Mouse (Mus musculus) MEL (cell line): ENCODE data around the gene Pdgfra. TPM values are rescaled to one million over a fixed set of nuclear protein-coding genes. Genes with fewer than 3 reads are reported as not detected.

Source experiments
- DNase-seq: peaks from one replicate; pipeline ENCODE4 v3.0.0; 2011; ENCODE audit warnings: low read depth, low spot score
- H3K27ac ChIP-seq: 2 replicates; pipeline ENCODE4 v1.5.1; 2012; ENCODE audit warnings: low read depth, mild to moderate bottlenecking, control low read depth, low read length, moderate library complexity; ENCODE audit not compliant: control insufficient read depth
- H3K27me3 ChIP-seq, 2 experiments: fragments of 150-350 bp in 1 of 2; sonication (generic) in 1 of 2; 2 replicates each; pipeline ENCODE4 v1.6.1; 2012; ENCODE audit warnings: low read length in 2 of 2, mild to moderate bottlenecking in 2 of 2, improper control_type of control experiment in 1 of 2, moderate library complexity in 1 of 2; ENCODE audit not compliant: insufficient read depth in 2 of 2, control insufficient read depth in 1 of 2
- H3K36me3 ChIP-seq, 2 experiments: 2 replicates each; pipeline ENCODE4 v1.6.1; 2012 to 2014; ENCODE audit warnings: low read length in 2 of 2, improper control_type of control experiment in 1 of 2, inconsistent platforms in 1 of 2, mild to moderate bottlenecking in 1 of 2; ENCODE audit not compliant: insufficient read depth in 2 of 2, control insufficient read depth in 1 of 2
- H3K4me1 ChIP-seq, 2 experiments: fragments of 150-350 bp in 1 of 2; sonication (generic) in 1 of 2; 2 replicates each; pipeline ENCODE4 v1.6.1; 2012; ENCODE audit warnings: low read length in 2 of 2, improper control_type of control experiment in 1 of 2, mild to moderate bottlenecking in 1 of 2; ENCODE audit not compliant: insufficient read depth in 2 of 2, control insufficient read depth in 1 of 2
- H3K4me3 ChIP-seq, 2 experiments: fragments of 150-350 bp in 1 of 2; sonication (generic) in 1 of 2; 2 replicates each; pipeline ENCODE4 v1.5.1; 2012; ENCODE audit warnings: low read depth in 2 of 2, low read length in 2 of 2, mild to moderate bottlenecking in 2 of 2, moderate library complexity in 2 of 2, control low read depth in 1 of 2, improper control_type of control experiment in 1 of 2; ENCODE audit not compliant: control insufficient read depth in 1 of 2, insufficient read depth in 1 of 2
- H3K79me2 ChIP-seq: 2 replicates; pipeline ENCODE4 v1.6.1; 2012; ENCODE audit warnings: mild to moderate bottlenecking, low read length, moderate library complexity; ENCODE audit not compliant: control insufficient read depth, poor library complexity, insufficient read depth
- H3K9ac ChIP-seq: 2 replicates; pipeline ENCODE4 v1.6.1; 2012; ENCODE audit warnings: low read depth, mild to moderate bottlenecking, control low read depth, low read length, moderate library complexity; ENCODE audit not compliant: control insufficient read depth, poor library complexity, severe bottlenecking
- H3K9me3 ChIP-seq: fragments of 150-350 bp; sonication (generic); replicated peaks from 2 replicates; pipeline ENCODE4 v1.6.1; 2012; ENCODE audit warnings: mild to moderate bottlenecking, low read length, improper control_type of control experiment, moderate library complexity; ENCODE audit not compliant: insufficient read depth
- CHD1 ChIP-seq: IDR thresholded peaks from 2 replicates; pipeline ENCODE4 v1.6.1; 2012; ENCODE audit warnings: low read depth, mild to moderate bottlenecking, inconsistent platforms, low read length, improper control_type of control experiment
- CHD2 ChIP-seq: IDR thresholded peaks from 2 replicates; pipeline ENCODE4 v1.6.1; 2011; ENCODE audit warnings: low read length, improper control_type of control experiment
- CTCF ChIP-seq, 3 experiments: IDR thresholded peaks in 2 of 3; conservative IDR thresholded peaks in 1 of 3; 2 replicates each; pipeline ENCODE4 v1.5.1; 2011 to 2012; ENCODE audit warnings: low read length in 3 of 3, low read depth in 2 of 3, mild to moderate bottlenecking in 2 of 3, improper control_type of control experiment in 1 of 3, inconsistent platforms in 1 of 3, mixed read lengths in 1 of 3, moderate library complexity in 1 of 3; ENCODE audit not compliant: control insufficient read depth in 1 of 3, insufficient read depth in 1 of 3, poor library complexity in 1 of 3, severe bottlenecking in 1 of 3
- EP300 ChIP-seq, 2 experiments: IDR thresholded peaks; 2 replicates each; pipeline ENCODE4 v1.6.1; 2011; ENCODE audit warnings: improper control_type of control experiment in 2 of 2, low read length in 2 of 2, low read depth in 1 of 2, mild to moderate bottlenecking in 1 of 2
- ETS1 ChIP-seq: IDR thresholded peaks from 2 replicates; pipeline ENCODE4 v1.6.1; 2012; ENCODE audit warnings: low read depth, mild to moderate bottlenecking, inconsistent platforms, low read length, improper control_type of control experiment, moderate library complexity
- GATA1 ChIP-seq: IDR thresholded peaks from 2 replicates; pipeline ENCODE4 v1.6.1; 2011; ENCODE audit warnings: low read depth, low read length, improper control_type of control experiment
- KAT2A ChIP-seq: conservative IDR thresholded peaks from 2 replicates; pipeline ENCODE4 v1.6.1; 2012; ENCODE audit warnings: low read depth, low read length, improper control_type of control experiment, inconsistent platforms
- MAFK ChIP-seq: IDR thresholded peaks from 2 replicates; pipeline ENCODE4 v1.6.1; 2011; ENCODE audit warnings: low read depth, mild to moderate bottlenecking, low read length, improper control_type of control experiment, borderline replicate concordance
- MAX ChIP-seq: IDR thresholded peaks from 2 replicates; pipeline ENCODE4 v1.6.1; 2011; ENCODE audit warnings: low read length, improper control_type of control experiment
- MEF2A ChIP-seq: IDR thresholded peaks from 2 replicates; pipeline ENCODE4 v1.6.1; 2014; ENCODE audit warnings: low read depth, mild to moderate bottlenecking, inconsistent platforms, low read length, improper control_type of control experiment; ENCODE audit not compliant: poor library complexity, insufficient replicate concordance, severe bottlenecking; ENCODE audit errors: extremely low read depth
- MXI1 ChIP-seq: IDR thresholded peaks from 2 replicates; pipeline ENCODE4 v1.6.1; 2011; ENCODE audit warnings: mild to moderate bottlenecking, low read depth, low read length, improper control_type of control experiment
- MYC ChIP-seq: IDR thresholded peaks from 2 replicates; pipeline ENCODE4 v1.6.1; 2011; ENCODE audit warnings: low read depth, mild to moderate bottlenecking, low read length, improper control_type of control experiment, moderate library complexity
- NELFE ChIP-seq: IDR thresholded peaks from 2 replicates; pipeline ENCODE4 v1.6.1; 2011; ENCODE audit warnings: low read depth, low read length, improper control_type of control experiment
- NRF1 ChIP-seq: IDR thresholded peaks from 2 replicates; pipeline ENCODE4 v1.6.1; 2014; ENCODE audit warnings: low read depth, mild to moderate bottlenecking, inconsistent platforms, low read length, improper control_type of control experiment, moderate library complexity; ENCODE audit not compliant: poor library complexity, insufficient read depth, severe bottlenecking
- POLR2A ChIP-seq, 2 experiments: IDR thresholded peaks; 2 replicates each; pipeline ENCODE4 v1.6.1; 2011 to 2012; ENCODE audit warnings: low read length in 2 of 2, mild to moderate bottlenecking in 2 of 2, control low read depth in 1 of 2, improper control_type of control experiment in 1 of 2, low read depth in 1 of 2, moderate library complexity in 1 of 2; ENCODE audit not compliant: control insufficient read depth in 1 of 2, insufficient read depth in 1 of 2, poor library complexity in 1 of 2
- POLR2AphosphoS5 ChIP-seq: IDR thresholded peaks from 2 replicates; pipeline ENCODE4 v1.6.1; 2012; ENCODE audit warnings: low read depth, borderline replicate concordance, mild to moderate bottlenecking, inconsistent platforms, low read length, moderate library complexity, mixed read lengths
- RAD21 ChIP-seq: IDR thresholded peaks from 2 replicates; pipeline ENCODE4 v1.6.1; 2011; ENCODE audit warnings: mild to moderate bottlenecking, low read depth, low read length, improper control_type of control experiment
- RCOR1 ChIP-seq: IDR thresholded peaks from 2 replicates; pipeline ENCODE4 v1.6.1; 2012; ENCODE audit warnings: low read depth, mild to moderate bottlenecking, inconsistent platforms, low read length, improper control_type of control experiment
- SIN3A ChIP-seq: IDR thresholded peaks from 2 replicates; pipeline ENCODE4 v1.6.1; 2012; ENCODE audit warnings: low read length, improper control_type of control experiment, inconsistent platforms
- TBP ChIP-seq: IDR thresholded peaks from 2 replicates; pipeline ENCODE4 v1.8.0; 2011; ENCODE audit warnings: low read depth, low read length, improper control_type of control experiment
- TCF12 ChIP-seq: IDR thresholded peaks from 2 replicates; pipeline ENCODE4 v1.6.1; 2014; ENCODE audit warnings: low read depth, mild to moderate bottlenecking, inconsistent platforms, low read length, improper control_type of control experiment, moderate library complexity
- UBTF ChIP-seq: IDR thresholded peaks from 2 replicates; pipeline ENCODE4 v1.6.1; 2012; ENCODE audit warnings: low read depth, mild to moderate bottlenecking, inconsistent platforms, low read length, improper control_type of control experiment, moderate library complexity, borderline replicate concordance; ENCODE audit not compliant: insufficient read depth
- USF1 ChIP-seq: IDR thresholded peaks from 2 replicates; pipeline ENCODE4 v1.6.1; 2014; ENCODE audit warnings: low read depth, mild to moderate bottlenecking, inconsistent platforms, low read length, improper control_type of control experiment, moderate library complexity
- USF2 ChIP-seq, 2 experiments: IDR thresholded peaks; 2 replicates each; pipeline ENCODE4 v1.6.1; 2011 to 2012; ENCODE audit warnings: improper control_type of control experiment in 2 of 2, low read length in 2 of 2, borderline replicate concordance in 1 of 2, inconsistent platforms in 1 of 2, low read depth in 1 of 2, mild to moderate bottlenecking in 1 of 2; ENCODE audit not compliant: insufficient read depth in 1 of 2
- ZKSCAN1 ChIP-seq: IDR thresholded peaks from 2 replicates; pipeline ENCODE4 v1.6.1; 2012; ENCODE audit warnings: low read depth, mild to moderate bottlenecking, inconsistent platforms, low read length, improper control_type of control experiment, moderate library complexity
- ZNF384 ChIP-seq: IDR thresholded peaks from 2 replicates; pipeline ENCODE4 v1.6.1; 2012; ENCODE audit warnings: low read depth, mild to moderate bottlenecking, inconsistent platforms, low read length, improper control_type of control experiment
- polyA plus RNA-seq, 2 experiments: library from polyadenylated mRNA; stranded (reverse) in 1 of 2; unstranded in 1 of 2; fragments of >175 nt in 1 of 2; fragments of >200 nt in 1 of 2; gene quantifications; 2 replicates each; pipeline versions ENCODE4 v1.2.1 to v1.2.4; 2012; ENCODE audit warnings: low replicate concordance in 2 of 2, low read depth in 1 of 2; ENCODE audit not compliant: insufficient read length in 2 of 2, insufficient read depth in 1 of 2, missing spikeins in 1 of 2
- total RNA-seq: library from RNA; depleted of rRNA; stranded (reverse); fragments of 300-350 nt; gene quantifications from 2 replicates; pipeline ENCODE4 v1.2.3, GENCODE M21; 2012

Gene Pdgfra
- total and polyA plus RNA-seq, 3 experiments, result 0.07 TPM; not detected in 2

DNA sequence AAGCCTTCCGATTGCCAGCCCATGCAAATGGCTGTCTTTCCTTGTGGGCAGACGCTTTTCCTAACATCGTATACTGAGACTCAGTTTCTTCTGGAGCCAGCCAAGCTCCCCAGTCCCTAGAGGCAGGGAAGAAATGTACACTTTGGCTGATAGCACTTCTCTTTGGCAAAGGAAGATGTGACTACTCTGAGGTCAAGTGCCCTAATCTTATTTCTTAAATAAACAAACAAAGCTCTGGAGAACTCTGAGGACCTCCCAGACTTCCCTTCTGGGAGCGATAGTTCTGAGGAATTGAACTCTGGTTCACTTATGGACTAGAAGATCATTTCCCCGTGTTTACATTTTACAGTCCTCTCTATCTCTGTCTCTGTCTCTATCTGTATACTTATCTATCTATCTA, 42.7 kb upstream of the Pdgfra start:
- TF ChIP-seq TCF12 (no peak), CHD2 (no peak), RAD21 (no peak), TBP (no peak), USF1 (no peak), ZKSCAN1 (no peak), GATA1 (no peak), MAX (no peak), NELFE (no peak), CHD1 (no peak), POLR2A (IDR thresholded peaks at IDR 0.05; ENCODE audit: control insufficient read depth in 1 of 2, insufficient read depth in 1 of 2, low read depth in 1 of 2, low read length in 2 of 2, poor library complexity in 1 of 2) (no peak), UBTF (no peak), RCOR1 (no peak), USF2 (IDR thresholded peaks at IDR 0.05; ENCODE audit: borderline replicate concordance in 1 of 2, insufficient read depth in 1 of 2, low read depth in 1 of 2, low read length in 2 of 2) (no peak), ETS1 (no peak)
- TF ChIP-seq, all 39 proteins: peak for 0
- no peaks in the 10 kb centered on the region for H3K36me3 ChIP-seq
- no peak overlapping the region for H3K9ac ChIP-seq
- no peak overlapping the region for H3K27ac ChIP-seq
- no peak for DNase-seq
- H3K4me3 ChIP-seq, result no peak overlapping the region
- H3K27me3 ChIP-seq, result peaks cover 6 to 9% of the 10 kb centered on the region in 2 experiments
- H3K4me1 ChIP-seq, result no peaks in the 10 kb centered on the region
- no peaks in the 10 kb centered on the region for H3K9me3 ChIP-seq
- no peaks in the 10 kb centered on the region for H3K79me2 ChIP-seq

DNA sequence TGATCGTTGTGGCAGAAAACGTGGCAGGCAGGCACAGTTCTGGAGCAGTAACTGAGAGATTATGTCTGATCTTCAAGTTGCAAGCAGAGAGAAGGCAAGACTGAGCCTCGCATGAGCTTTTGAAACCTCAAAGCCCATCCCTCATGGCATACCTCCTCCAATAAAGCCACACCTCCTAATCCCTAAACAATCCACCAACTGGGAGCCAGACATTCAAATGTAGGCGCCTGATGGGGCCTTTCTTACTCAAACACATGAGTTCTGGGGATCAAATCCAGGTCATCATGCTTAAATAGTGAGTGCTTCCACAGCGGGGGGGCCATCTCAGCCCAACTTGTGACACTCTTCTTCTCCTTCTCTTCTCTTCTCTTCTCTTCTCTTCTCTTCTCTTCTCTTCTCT, 40.3 kb upstream of the Pdgfra start:
- Histone ChIP-seq H3K36me3 (no peaks in the 10 kb centered on the region), H3K79me2 (no peaks in the 10 kb centered on the region), H3K9me3 (no peaks in the 10 kb centered on the region), H3K27ac (no peak overlapping the region), H3K4me1 (no peaks in the 10 kb centered on the region), H3K9ac (no peak overlapping the region), H3K4me3 (no peak overlapping the region), H3K27me3 (peaks cover 0 to 5% of the 10 kb centered on the region in 2 experiments; a peak in 2 of 4 replicates)
- no peak for DNase-seq
- no peak for TF ChIP-seq MAX
- TF ChIP-seq CTCF (IDR thresholded peaks at IDR 0.05 in 2 of 3, conservative IDR thresholded peaks at IDR 0.05 in 1 of 3; ENCODE audit: control insufficient read depth in 1 of 3, insufficient read depth in 1 of 3, low read depth in 2 of 3, low read length in 3 of 3, poor library complexity in 1 of 3, severe bottlenecking in 1 of 3), result no peak
- TF ChIP-seq RAD21, result no peak
- no peak for TF ChIP-seq CHD1
- TF ChIP-seq USF1, result no peak
- no peak for TF ChIP-seq MXI1
- TF ChIP-seq KAT2A, result no peak
- TF ChIP-seq MEF2A, result no peak
- TF ChIP-seq MYC, result no peak
- TF ChIP-seq NELFE, result no peak
- no peak for TF ChIP-seq NRF1
- TF ChIP-seq MAFK, result no peak
- TF ChIP-seq POLR2AphosphoS5, result no peak
- TF ChIP-seq EP300 (IDR thresholded peaks at IDR 0.05; ENCODE audit: low read depth in 1 of 2, low read length in 2 of 2), result no peak
- no peak for TF ChIP-seq SIN3A
- no peak for TF ChIP-seq ZNF384
- no peak for TF ChIP-seq ZKSCAN1
- no peak for TF ChIP-seq USF2 (IDR thresholded peaks at IDR 0.05; ENCODE audit: borderline replicate concordance in 1 of 2, insufficient read depth in 1 of 2, low read depth in 1 of 2, low read length in 2 of 2)
